Mouse (Mus musculus): ENCODE data around the gene Tbc1d10a. TPM values are rescaled to one million over a fixed set of nuclear protein-coding genes. Genes with fewer than 3 reads are reported as not detected.
A peak's percentile ranks its signal among the peaks of the same experiment; 100 is the strongest.

Tbc1d10a gene
- polyA plus RNA-seq, 1 experiment = 17.8 TPM

GRCm38 (mm10) chr11:4220443-4221400 is 34.1 kb downstream of the Tbc1d10a start:
- TF ChIP-seq CTCF (IDR thresholded peaks at IDR 0.05; ENCODE audit: low read depth, low read length) (peak; percentile 75), POLR2A (IDR thresholded peaks at IDR 0.05; ENCODE audit: borderline replicate concordance, low read depth, low read length) (no peak)
- Histone ChIP-seq H3K27ac (ENCODE audit: insufficient read depth, low read depth, low read length) (no peak overlapping the region), H3K4me1 (ENCODE audit: control insufficient read depth, insufficient read depth, low read length) (peaks cover 20% of the 10 kb centered on the region), H3K4me3 (ENCODE audit: insufficient read depth, low read length) (no peak overlapping the region)

GRCm38 (mm10) chr11:4222046-4222950 is 35.7 kb downstream of the Tbc1d10a start:
- TF ChIP-seq POLR2A (IDR thresholded peaks at IDR 0.05; ENCODE audit: borderline replicate concordance, low read depth, low read length) (0 out of 2 replicates have a peak, but pooled peaks have one; percentile 8), CTCF (IDR thresholded peaks at IDR 0.05; ENCODE audit: low read depth, low read length) (no peak)
- Histone ChIP-seq H3K27ac (ENCODE audit: insufficient read depth, low read depth, low read length) (peak overlapping the region; percentile 59), H3K4me1 (ENCODE audit: control insufficient read depth, insufficient read depth, low read length) (peaks cover 20% of the 10 kb centered on the region), H3K4me3 (ENCODE audit: insufficient read depth, low read length) (no peak overlapping the region)

GRCm38 (mm10) chr11:4223393-4224188 is 37.0 kb downstream of the Tbc1d10a start:
- TF ChIP-seq POLR2A (IDR thresholded peaks at IDR 0.05; ENCODE audit: borderline replicate concordance, low read depth, low read length) = no peak
- no peak for TF ChIP-seq CTCF (IDR thresholded peaks at IDR 0.05; ENCODE audit: low read depth, low read length)
- Histone ChIP-seq H3K4me1 (ENCODE audit: control insufficient read depth, insufficient read depth, low read length) (peaks cover 22% of the 10 kb centered on the region), H3K4me3 (ENCODE audit: insufficient read depth, low read length) (no peak overlapping the region), H3K27ac (ENCODE audit: insufficient read depth, low read depth, low read length) (no peak overlapping the region)

- H3K27ac ChIP-seq (ENCODE audit: insufficient read depth, low read depth, low read length) = no peak overlapping the region
- no peak overlapping the region for H3K4me3 ChIP-seq (ENCODE audit: insufficient read depth, low read length)
- no peak for TF ChIP-seq CTCF (IDR thresholded peaks at IDR 0.05; ENCODE audit: low read depth, low read length)
- TF ChIP-seq POLR2A (IDR thresholded peaks at IDR 0.05; ENCODE audit: borderline replicate concordance, low read depth, low read length) = no peak
- H3K4me1 ChIP-seq (ENCODE audit: control insufficient read depth, insufficient read depth, low read length) = peaks cover 26% of the 10 kb centered on the region
These were observed 37.6 kb downstream of the Tbc1d10a start for GRCm38 (mm10) chr11:4224223-4224622.

GRCm38 (mm10) chr11:4226569-4227325 is 40.2 kb downstream of the Tbc1d10a start:
- Histone ChIP-seq H3K27ac (ENCODE audit: insufficient read depth, low read depth, low read length) (no peak overlapping the region), H3K4me1 (ENCODE audit: control insufficient read depth, insufficient read depth, low read length) (peaks cover 47% of the 10 kb centered on the region), H3K4me3 (ENCODE audit: insufficient read depth, low read length) (no peak overlapping the region)
- TF ChIP-seq CTCF (IDR thresholded peaks at IDR 0.05; ENCODE audit: low read depth, low read length) (no peak), POLR2A (IDR thresholded peaks at IDR 0.05; ENCODE audit: borderline replicate concordance, low read depth, low read length) (no peak)

- Histone ChIP-seq H3K4me3 (ENCODE audit: insufficient read depth, low read length) (no peak overlapping the region), H3K27ac (ENCODE audit: insufficient read depth, low read depth, low read length) (no peak overlapping the region), H3K4me1 (ENCODE audit: control insufficient read depth, insufficient read depth, low read length) (peaks cover 52% of the 10 kb centered on the region)
- no peak for TF ChIP-seq CTCF (IDR thresholded peaks at IDR 0.05; ENCODE audit: low read depth, low read length)
- TF ChIP-seq POLR2A (IDR thresholded peaks at IDR 0.05; ENCODE audit: borderline replicate concordance, low read depth, low read length) = no peak
These were observed 41.9 kb downstream of the Tbc1d10a start for GRCm38 (mm10) chr11:4228463-4228862.

- Histone ChIP-seq H3K27ac (ENCODE audit: insufficient read depth, low read depth, low read length) (no peak overlapping the region), H3K4me3 (ENCODE audit: insufficient read depth, low read length) (no peak overlapping the region), H3K4me1 (ENCODE audit: control insufficient read depth, insufficient read depth, low read length) (peaks cover 43% of the 10 kb centered on the region)
- TF ChIP-seq CTCF (IDR thresholded peaks at IDR 0.05; ENCODE audit: low read depth, low read length) = no peak
- TF ChIP-seq POLR2A (IDR thresholded peaks at IDR 0.05; ENCODE audit: borderline replicate concordance, low read depth, low read length) = no peak
These were observed 43.3 kb downstream of the Tbc1d10a start for GRCm38 (mm10) chr11:4229841-4230240.

- H3K4me3 ChIP-seq (ENCODE audit: insufficient read depth, low read length) = no peak overlapping the region
- TF ChIP-seq CTCF (IDR thresholded peaks at IDR 0.05; ENCODE audit: low read depth, low read length) = no peak
- no peak for TF ChIP-seq POLR2A (IDR thresholded peaks at IDR 0.05; ENCODE audit: borderline replicate concordance, low read depth, low read length)
- no peak overlapping the region for H3K27ac ChIP-seq (ENCODE audit: insufficient read depth, low read depth, low read length)
- peaks cover 53% of the 10 kb centered on the region for H3K4me1 ChIP-seq (ENCODE audit: control insufficient read depth, insufficient read depth, low read length)
These were observed 44.8 kb downstream of the Tbc1d10a start for GRCm38 (mm10) chr11:4231435-4231834.

Data from bone marrow macrophage, adult 2 months (primary cell).